Mouse (Mus musculus) bone marrow, adult 2 months (tissue): Measurements from ENCODE around the gene Gabrr2. TPM values are rescaled to one million over a fixed set of nuclear protein-coding genes. Genes with fewer than 3 reads are reported as not detected.

Source experiments
- H3K27ac ChIP-seq: fragments of 200-500 bp; 2 replicates; pipeline ENCODE4 v1.5.1; 2012; ENCODE audit warnings: low read depth, mild to moderate bottlenecking, control low read depth, inconsistent platforms, low read length; ENCODE audit not compliant: control insufficient read depth, poor library complexity, insufficient read depth
- H3K4me1 ChIP-seq: fragments of 200-500 bp; 2 replicates; pipeline ENCODE4 v1.6.1; 2011; ENCODE audit warnings: low read length; ENCODE audit not compliant: control insufficient read depth, insufficient read depth
- H3K4me3 ChIP-seq: fragments of 200-500 bp; replicated peaks from 2 replicates; pipeline ENCODE3; 2011; ENCODE audit warnings: mild to moderate bottlenecking, low read depth, low read length, control low read depth; ENCODE audit not compliant: control insufficient read depth
- CTCF ChIP-seq: fragments of 200-500 bp; IDR thresholded peaks from 2 replicates; pipeline ENCODE4 v1.5.1; 2011; ENCODE audit warnings: low read length, control low read depth; ENCODE audit not compliant: control insufficient read depth, insufficient read depth
- POLR2A ChIP-seq: fragments of 200-500 bp; IDR thresholded peaks from 2 replicates; pipeline ENCODE4 v1.6.1; 2011; ENCODE audit warnings: low read depth, mild to moderate bottlenecking, control low read depth, low read length, borderline replicate concordance; ENCODE audit not compliant: control insufficient read depth
- WGBS: fragments of 180-500 bp; shearing (Covaris S2); methylation state at CpG from one replicate; pipeline ENCODE4 v1.1.7; 2018; 5-methylcytosine and 5-hydroxymethylcytosine counted together
- polyA plus RNA-seq: library from polyadenylated mRNA; stranded (reverse); fragments of >200 nt; gene quantifications from 2 replicates; pipeline ENCODE4 v1.2.4, GENCODE M21; 2011; ENCODE audit warnings: low replicate concordance; ENCODE audit not compliant: missing spikeins, insufficient read depth, insufficient read length

Gene Gabrr2
- polyA plus RNA-seq, 1 experiment: not detected

DNA sequence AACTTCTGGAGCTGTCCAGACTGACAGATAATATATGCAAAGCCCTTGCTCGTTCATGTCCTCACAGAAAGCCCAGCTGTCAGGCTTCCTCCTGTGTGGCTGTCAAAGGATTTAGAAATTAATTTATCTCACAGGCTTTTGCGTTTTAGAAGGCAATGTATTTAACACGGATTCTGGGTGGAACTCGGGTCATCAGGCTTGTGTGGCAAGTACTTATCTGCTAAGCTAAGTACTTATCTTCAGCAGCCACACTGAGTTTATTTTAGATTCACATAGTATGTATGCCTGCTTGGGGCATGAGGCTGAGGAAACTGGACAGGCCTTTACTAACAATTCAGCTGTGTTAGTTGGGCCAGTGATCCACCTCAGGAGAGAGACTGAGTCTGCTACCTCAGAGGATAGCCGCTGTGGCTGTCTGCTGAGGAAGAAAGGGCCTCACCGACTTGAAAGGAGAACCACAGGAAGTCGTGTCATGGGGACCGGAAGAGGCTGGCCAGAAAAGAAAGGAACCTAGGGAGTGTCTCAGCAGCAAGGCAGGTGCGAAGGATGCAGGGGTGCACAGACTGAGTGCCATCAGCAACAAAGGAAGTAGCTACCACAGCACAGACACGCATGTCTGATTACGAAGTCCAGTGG lies 9.8 kb downstream of the Gabrr2 start:
- peak overlapping the region; percentile 1; the same call in 1 of the 2 replicates for H3K27ac ChIP-seq
- TF ChIP-seq CTCF (no peak), POLR2A (no peak)
- no peaks in the 10 kb centered on the region; the same call in 1 of the 2 replicates for H3K4me1 ChIP-seq
- 16% methylated on average over 11 of the region's 11 CpGs for WGBS
- H3K4me3 ChIP-seq: no peak overlapping the region

DNA sequence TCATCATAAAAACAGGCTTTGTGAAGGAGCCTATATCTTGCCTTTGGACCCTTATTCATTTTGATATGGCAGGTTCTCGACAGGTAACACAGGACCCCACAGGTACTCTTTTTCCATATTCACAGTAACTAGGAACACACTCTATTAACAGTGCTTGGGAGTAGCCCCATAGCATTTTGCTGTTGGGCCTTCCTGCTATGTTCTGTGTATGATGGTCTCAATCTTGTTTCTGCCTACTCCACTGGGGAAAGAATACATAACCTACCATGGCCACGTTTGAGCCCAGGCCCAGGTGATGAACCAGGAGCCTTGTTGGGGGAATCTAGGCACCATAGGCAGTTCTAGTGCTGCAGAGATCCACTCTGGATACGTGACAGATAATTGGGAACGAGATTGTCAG lies 11.6 kb downstream of the Gabrr2 start:
- H3K27ac ChIP-seq: no peak overlapping the region
- TF ChIP-seq CTCF (no peak), POLR2A (no peak)

DNA sequence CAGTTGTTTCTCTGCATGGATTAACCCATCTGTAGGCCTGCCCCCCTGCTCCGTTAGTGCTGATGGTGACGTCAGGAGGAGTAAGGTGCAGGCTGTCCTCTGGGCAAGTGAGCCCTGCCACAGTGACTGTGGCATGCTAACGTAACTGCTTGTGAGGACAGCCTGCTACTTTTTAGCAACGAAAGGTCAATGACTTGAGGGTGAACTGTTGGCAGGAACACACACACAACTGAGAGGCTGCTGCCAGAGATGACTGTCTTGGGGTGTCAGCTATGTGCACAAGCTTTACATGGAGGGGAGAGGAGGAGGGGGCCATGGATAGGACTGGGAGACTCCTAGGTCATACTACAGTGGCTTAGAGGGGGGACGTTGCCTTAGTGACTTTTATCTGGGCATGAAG lies 12.1 kb downstream of the Gabrr2 start:
- no peak overlapping the region for H3K4me3 ChIP-seq
- TF ChIP-seq CTCF: no peak
- no peak for TF ChIP-seq POLR2A
- 81% methylated on average over 5 of the region's 5 CpGs for WGBS
- H3K27ac ChIP-seq: no peak overlapping the region
- H3K4me1 ChIP-seq: no peaks in the 10 kb centered on the region; the same call in 1 of the 2 replicates

More for the DNA sequence above, 11.6 kb downstream of the Gabrr2 start:
- Histone ChIP-seq H3K4me3 (no peak overlapping the region), H3K4me1 (no peaks in the 10 kb centered on the region; the same call in 1 of the 2 replicates)
- 71% methylated on average over 4 of the region's 4 CpGs for WGBS

DNA sequence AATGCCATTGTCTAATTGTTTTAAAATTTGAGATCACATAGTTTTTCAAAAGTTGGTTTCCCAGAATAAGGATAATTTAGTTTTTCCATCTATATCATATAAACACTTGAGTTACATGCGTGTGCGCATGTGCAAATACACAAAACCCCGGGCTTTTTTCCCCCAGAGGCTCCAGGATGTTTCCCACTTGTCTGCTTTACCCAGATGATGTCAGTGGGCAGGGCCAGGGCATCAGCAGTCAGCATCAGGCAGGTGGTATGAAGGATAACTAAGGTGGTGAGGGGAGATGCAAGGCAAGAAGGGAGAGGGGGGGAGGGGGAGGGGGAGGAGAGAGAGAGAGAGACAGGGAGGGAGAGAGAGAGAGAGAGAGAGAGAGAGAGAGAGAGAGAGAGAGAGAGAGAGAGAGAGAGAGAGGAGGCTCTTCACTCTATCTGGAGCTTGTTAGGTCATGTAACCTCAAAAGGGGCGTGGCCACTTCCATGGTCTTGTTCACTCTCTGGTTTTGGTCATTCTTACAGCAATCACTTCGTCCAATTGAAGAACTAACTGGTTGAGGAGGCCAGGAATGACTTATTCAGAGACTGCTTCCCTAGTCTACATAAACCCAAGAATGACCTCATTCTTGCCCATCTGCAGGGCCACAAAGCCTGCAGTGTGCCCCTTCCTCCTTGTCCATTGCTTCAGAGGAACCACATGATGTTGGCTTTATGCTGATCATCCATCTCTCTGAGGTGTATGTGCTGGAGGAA lies 13.2 kb downstream of the Gabrr2 start:
- 65% methylated on average over 5 of the region's 5 CpGs for WGBS
- Histone ChIP-seq H3K4me3 (no peak overlapping the region), H3K4me1 (no peaks in the 10 kb centered on the region; the same call in 1 of the 2 replicates), H3K27ac (no peak overlapping the region)
- no peak for TF ChIP-seq POLR2A
- no peak for TF ChIP-seq CTCF

DNA sequence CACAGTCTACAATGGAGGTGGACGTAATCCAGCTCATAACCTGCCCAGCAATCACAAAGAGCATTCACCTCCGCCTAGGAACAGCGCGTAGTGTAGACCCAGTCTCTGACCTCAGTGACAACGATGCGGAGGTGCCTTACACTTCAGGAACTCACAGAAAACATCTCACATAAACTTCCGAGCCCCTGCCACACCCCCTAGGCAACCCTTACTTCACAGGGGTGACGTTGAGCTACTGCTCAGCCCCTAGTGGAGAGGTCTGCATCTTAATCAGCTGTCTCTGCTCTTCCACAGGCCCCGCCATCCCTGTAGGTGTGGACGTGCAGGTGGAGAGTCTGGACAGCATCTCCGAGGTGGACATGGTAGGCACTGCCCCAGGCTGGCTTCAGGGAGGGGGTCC lies 14.4 kb downstream of the Gabrr2 start:
- WGBS: 86% methylated on average over 11 of the region's 11 CpGs
- Histone ChIP-seq H3K4me1 (no peaks in the 10 kb centered on the region; the same call in 1 of the 2 replicates), H3K4me3 (no peak overlapping the region), H3K27ac (no peak overlapping the region)
- TF ChIP-seq POLR2A: no peak
- no peak for TF ChIP-seq CTCF

DNA sequence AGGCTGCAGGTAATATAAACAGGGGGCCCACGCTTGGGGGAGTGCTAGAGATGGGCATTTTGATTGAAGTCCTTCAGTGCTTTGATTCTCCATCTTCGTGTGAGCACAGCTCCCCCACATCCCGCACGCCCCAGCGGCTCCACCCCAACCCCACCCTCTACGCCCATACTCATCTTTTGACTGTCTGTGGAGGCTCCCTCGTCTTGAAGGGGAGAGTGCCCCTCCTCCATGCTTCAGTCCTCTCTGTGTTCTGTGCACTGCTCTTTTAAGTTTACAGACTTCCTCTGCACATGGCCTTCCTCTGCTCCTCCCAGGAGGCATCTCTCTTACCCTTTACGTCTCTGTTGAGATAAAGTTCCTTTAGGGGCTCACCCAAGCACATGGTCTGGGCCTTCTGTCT lies 14.9 kb downstream of the Gabrr2 start:
- TF ChIP-seq POLR2A (no peak), CTCF (no peak)
- no peaks in the 10 kb centered on the region; the same call in 1 of the 2 replicates for H3K4me1 ChIP-seq
- H3K4me3 ChIP-seq: no peak overlapping the region
- no peak overlapping the region for H3K27ac ChIP-seq
- WGBS: 61% methylated on average over 8 of the region's 8 CpGs

DNA sequence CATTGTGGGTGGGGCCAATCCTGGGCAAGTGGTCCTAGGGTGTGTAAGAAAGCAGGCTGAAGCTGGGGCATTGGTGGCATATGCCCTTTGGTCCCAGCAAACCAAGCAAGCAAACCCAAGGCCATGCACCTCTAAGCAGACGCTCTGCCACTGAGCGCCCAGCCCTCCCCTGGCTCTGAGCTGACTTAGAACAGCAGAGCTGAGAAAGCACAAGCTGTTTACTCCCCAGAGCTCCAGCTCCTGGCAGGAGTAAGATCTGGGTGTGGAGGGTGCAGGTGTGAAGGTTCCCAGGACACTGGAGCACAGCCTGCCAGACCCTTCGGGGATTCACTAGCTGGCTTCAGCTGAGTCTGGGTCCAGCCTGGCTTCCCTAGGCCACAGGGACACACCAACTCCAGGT lies 15.7 kb downstream of the Gabrr2 start:
- WGBS: 88% methylated on average over 3 of the region's 3 CpGs
- no peak overlapping the region for H3K27ac ChIP-seq
- no peak overlapping the region for H3K4me3 ChIP-seq
- no peaks in the 10 kb centered on the region; the same call in 1 of the 2 replicates for H3K4me1 ChIP-seq
- TF ChIP-seq CTCF: no peak

DNA sequence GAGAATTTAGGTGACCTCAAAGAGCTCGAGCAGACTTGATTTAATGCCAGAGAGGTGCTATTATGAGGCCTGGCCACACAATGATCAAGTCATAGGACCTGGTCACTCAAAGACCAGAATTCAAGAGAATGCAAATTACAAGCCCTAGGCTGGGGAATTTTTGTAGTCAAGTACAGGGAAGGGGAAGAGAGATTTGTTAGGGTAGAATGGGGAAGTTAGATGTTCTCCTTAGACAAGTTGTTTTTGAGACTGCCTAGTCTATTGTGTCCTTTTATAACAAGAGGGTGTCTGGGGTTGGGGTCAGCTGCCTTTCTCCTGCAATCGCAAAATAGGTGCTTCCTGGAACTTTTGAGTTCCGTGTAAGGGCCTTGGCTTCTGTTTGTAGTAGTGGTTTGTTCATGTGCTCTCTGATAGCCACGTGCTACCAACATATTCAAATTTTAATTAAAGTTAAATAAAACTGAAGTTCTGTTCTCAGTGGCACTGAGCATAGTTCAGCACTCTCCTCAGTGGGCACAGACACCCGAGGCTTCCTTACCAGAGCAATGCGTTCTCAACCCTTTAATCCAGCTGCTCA lies 36.4 kb downstream of the Gabrr2 start:
- 35% methylated on average over 6 of the region's 6 CpGs for WGBS
- TF ChIP-seq CTCF (no peak), POLR2A (no peak)
- no peaks in the 10 kb centered on the region; the same call in 1 of the 2 replicates for H3K4me1 ChIP-seq
- no peak overlapping the region for H3K27ac ChIP-seq
- no peak overlapping the region for H3K4me3 ChIP-seq
